Mouse (Mus musculus) liver, embryonic 13.5 days (tissue): ENCODE data around the gene Ncaph2. TPM values are rescaled to one million over a fixed set of nuclear protein-coding genes. Genes with fewer than 3 reads are reported as not detected.
A peak's percentile ranks its signal among the peaks of the same experiment; 100 is the strongest.

ENCODE experiments used
- ATAC-seq: fragments of 200-750 bp; cut with Nextera tagmentation; 2 replicates; pipeline ENCODE4 v1.8.0; 2017; ENCODE audit warnings: low read depth, mild to moderate bottlenecking, moderate number of reproducible peaks, moderate library complexity
- DNase-seq: peaks from one replicate; pipeline ENCODE4 v3.0.0; 2022
- H3K27ac ChIP-seq: fragments of 300-500 bp; sonication (generic); 2 replicates; pipeline ENCODE4 v1.5.1; 2015; ENCODE audit warnings: moderate library complexity, mild to moderate bottlenecking, inconsistent platforms
- H3K27me3 ChIP-seq: fragments of 300-500 bp; sonication (generic); 2 replicates; pipeline ENCODE4 v1.6.1; 2015; ENCODE audit warnings: mild to moderate bottlenecking, inconsistent platforms
- H3K36me3 ChIP-seq: fragments of 300-500 bp; sonication (generic); 2 replicates; pipeline ENCODE4 v1.6.1; 2015; ENCODE audit warnings: mild to moderate bottlenecking, inconsistent platforms
- H3K4me1 ChIP-seq: fragments of 300-500 bp; sonication (generic); replicated peaks from 2 replicates; pipeline ENCODE4 v1.6.1; 2015; ENCODE audit warnings: inconsistent platforms
- H3K4me2 ChIP-seq: fragments of 300-500 bp; sonication (generic); 2 replicates; pipeline ENCODE4 v1.6.1; 2015; ENCODE audit warnings: inconsistent platforms, mild to moderate bottlenecking, moderate library complexity
- H3K4me3 ChIP-seq: fragments of 300-500 bp; sonication (generic); replicated peaks from 2 replicates; pipeline ENCODE4 v1.5.1; 2015; ENCODE audit warnings: mild to moderate bottlenecking, inconsistent platforms
- H3K9ac ChIP-seq: fragments of 300-500 bp; sonication (generic); 2 replicates; pipeline ENCODE4 v1.6.1; 2015; ENCODE audit warnings: mild to moderate bottlenecking, inconsistent platforms
- H3K9me3 ChIP-seq: fragments of 300-500 bp; sonication (generic); replicated peaks from 2 replicates; pipeline ENCODE4 v1.6.1; 2016; ENCODE audit warnings: inconsistent platforms
- WGBS: fragments of 180-500 bp; shearing (Covaris S2); methylation state at CpG from one replicate; pipeline ENCODE4 v1.1.7; 2015; ENCODE audit not compliant: insufficient replicate concordance; 5-methylcytosine and 5-hydroxymethylcytosine counted together
- polyA plus RNA-seq: library from polyadenylated mRNA; unstranded; fragments of >200 nt; fragmentation: Nextera tagmentation; extraction: Ambion mirVana; gene quantifications from 2 replicates; pipeline ENCODE4 v1.2.1, GENCODE M21; 2015

The Ncaph2 gene
- polyA plus RNA-seq, 1 experiment from 2014 or later: 114 TPM

DNA sequence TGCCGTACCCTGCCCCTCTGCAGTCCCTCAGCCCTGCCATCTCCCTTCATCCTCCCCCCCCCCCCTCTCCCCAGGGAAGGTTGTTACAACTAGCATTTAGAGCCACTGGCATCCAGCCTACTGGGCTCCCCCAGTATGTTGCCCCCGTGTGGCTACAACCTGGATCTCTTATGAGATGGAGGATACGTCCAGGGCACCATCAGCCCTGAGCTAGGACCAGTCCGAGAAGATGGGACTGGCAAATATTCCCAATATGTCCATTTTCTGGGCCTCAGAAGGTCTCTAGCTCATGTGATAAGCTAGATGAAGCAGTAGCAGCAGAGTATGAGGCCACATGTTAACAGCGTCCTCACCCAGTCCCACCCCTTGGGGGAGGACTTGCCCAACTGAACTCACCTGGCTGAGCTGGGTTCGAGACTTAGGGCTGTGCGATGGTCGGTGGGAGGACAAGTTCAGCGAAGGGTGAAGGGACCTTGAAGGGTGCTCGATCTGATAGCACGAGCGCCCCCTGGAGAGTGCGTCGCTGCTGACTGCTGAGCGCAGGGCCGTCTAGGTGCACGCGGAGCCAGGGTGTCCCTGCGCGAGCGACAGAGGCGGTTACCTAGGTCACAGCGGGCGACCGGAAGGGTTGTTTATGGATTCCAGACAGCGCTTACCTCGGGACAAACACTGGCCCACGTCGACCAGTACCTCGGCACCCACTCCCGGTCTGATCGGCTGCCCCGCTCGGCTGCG lies 17.7 kb downstream of the Ncaph2 start:
- DNase-seq: peak; percentile 81
- Histone ChIP-seq H3K9ac (peak overlapping the region; percentile 85), H3K9me3 (no peaks in the 10 kb centered on the region), H3K27ac (peak overlapping the region; percentile 87), H3K36me3 (peaks cover 47% of the 10 kb centered on the region), H3K27me3 (peaks cover 24% of the 10 kb centered on the region), H3K4me2 (peak overlapping the region; percentile 98), H3K4me1 (peaks cover 51% of the 10 kb centered on the region), H3K4me3 (peak overlapping the region; percentile 71)
- peak; percentile 82 for ATAC-seq
- 1% methylated on average over 35 of the region's 35 CpGs for WGBS

GRCm38 (mm10) chr15:89373762-89374248 lies 18.3 kb downstream of the Ncaph2 start, which contains the start of gene Sco2:
Gene Sco2 (minus strand): TSS chr15:89373846.
- no peaks in the 10 kb centered on the region for H3K9me3 ChIP-seq
- H3K4me3 ChIP-seq: peak within 1 kb of the TSS; percentile 71
- peaks cover 57% of the 10 kb centered on the region for H3K4me1 ChIP-seq
- H3K9ac ChIP-seq: peak within 1 kb of the TSS; percentile 85
- ATAC-seq (peak; percentile 72), DNase-seq (peak; percentile 83)
- H3K27me3 ChIP-seq: peaks cover 30% of the 10 kb centered on the region
- peak within 1 kb of the TSS; percentile 87 for H3K27ac ChIP-seq
- H3K36me3 ChIP-seq: peaks cover 41% of the 10 kb centered on the region
- peak within 1 kb of the TSS; percentile 98 for H3K4me2 ChIP-seq
- WGBS: under 1% methylated on average over 42 of the region's 42 CpGs

- ATAC-seq (peak; percentile 1), DNase-seq (no peak)
- H3K27ac ChIP-seq: peak overlapping the region; percentile 87; the same call in 1 of the 2 replicates
Measured at GRCm38 (mm10) chr15:89374340-89374739, 18.8 kb downstream of the Ncaph2 start.

DNA sequence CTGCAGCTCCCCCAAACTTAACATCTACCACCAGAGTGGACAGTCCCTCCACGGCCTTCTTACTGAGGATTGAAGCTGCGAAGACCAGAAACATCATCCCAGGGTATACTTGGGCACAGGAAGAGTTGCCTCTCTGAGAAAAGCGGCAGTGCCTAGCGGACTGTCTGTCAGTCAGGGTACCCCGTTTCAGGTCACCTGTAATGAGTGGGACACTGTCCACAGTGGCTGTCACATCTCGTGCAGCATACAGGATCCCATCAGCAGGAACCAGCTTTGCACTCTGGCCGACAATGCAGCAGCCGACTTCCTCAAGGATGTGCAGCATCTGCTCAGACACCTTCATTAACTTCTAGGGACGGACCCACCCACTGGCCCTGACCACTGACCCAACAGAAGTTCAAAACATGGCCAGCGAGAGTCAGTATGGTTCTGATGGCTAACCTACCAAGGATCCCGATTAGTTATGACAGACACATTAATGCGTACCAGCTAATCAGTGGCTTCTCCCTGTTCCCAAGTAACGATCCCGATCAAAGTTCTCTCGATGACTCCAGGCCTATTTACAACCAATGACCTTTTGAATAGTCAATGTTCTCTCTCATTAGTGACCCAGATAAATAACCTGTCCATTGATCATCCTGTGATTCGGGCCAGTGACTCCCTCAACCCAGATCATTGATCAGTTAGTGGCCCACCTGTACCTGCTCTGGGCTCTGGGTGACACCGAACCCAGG lies 19.4 kb downstream of the Ncaph2 start:
- Histone ChIP-seq H3K4me2 (no peak overlapping the region; the same call in 1 of the 2 replicates), H3K4me1 (peaks cover 66% of the 10 kb centered on the region), H3K9me3 (no peaks in the 10 kb centered on the region), H3K27me3 (peaks cover 40% of the 10 kb centered on the region), H3K27ac (no peak overlapping the region), H3K36me3 (peaks cover 29% of the 10 kb centered on the region), H3K4me3 (no peak overlapping the region), H3K9ac (no peak overlapping the region)
- WGBS: 81% methylated on average over 17 of the region's 17 CpGs
- no peak for DNase-seq
- ATAC-seq: no peak

More at GRCm38 (mm10) chr15:89374340-89374739, 18.8 kb downstream of the Ncaph2 start:
- H3K4me3 ChIP-seq: peak overlapping the region; percentile 71
- H3K36me3 ChIP-seq: peaks cover 36% of the 10 kb centered on the region
- H3K4me2 ChIP-seq: peak overlapping the region; percentile 98
- 52% methylated on average over 9 of the region's 9 CpGs for WGBS
- H3K9ac ChIP-seq: peak overlapping the region; percentile 85
- H3K4me1 ChIP-seq: peaks cover 62% of the 10 kb centered on the region
- H3K9me3 ChIP-seq: no peaks in the 10 kb centered on the region
- peaks cover 36% of the 10 kb centered on the region for H3K27me3 ChIP-seq

GRCm38 (mm10) chr15:89376040-89376439 lies 20.5 kb downstream of the Ncaph2 start:
- H3K4me3 ChIP-seq: no peak overlapping the region
- peaks cover 19% of the 10 kb centered on the region for H3K36me3 ChIP-seq
- H3K27me3 ChIP-seq: peaks cover 40% of the 10 kb centered on the region
- no peak overlapping the region for H3K9ac ChIP-seq
- DNase-seq (no peak), ATAC-seq (no peak)
- H3K4me2 ChIP-seq: no peak overlapping the region
- WGBS: 68% methylated on average over 7 of the region's 7 CpGs
- no peaks in the 10 kb centered on the region for H3K9me3 ChIP-seq
- no peak overlapping the region for H3K27ac ChIP-seq
- peaks cover 58% of the 10 kb centered on the region for H3K4me1 ChIP-seq

DNA sequence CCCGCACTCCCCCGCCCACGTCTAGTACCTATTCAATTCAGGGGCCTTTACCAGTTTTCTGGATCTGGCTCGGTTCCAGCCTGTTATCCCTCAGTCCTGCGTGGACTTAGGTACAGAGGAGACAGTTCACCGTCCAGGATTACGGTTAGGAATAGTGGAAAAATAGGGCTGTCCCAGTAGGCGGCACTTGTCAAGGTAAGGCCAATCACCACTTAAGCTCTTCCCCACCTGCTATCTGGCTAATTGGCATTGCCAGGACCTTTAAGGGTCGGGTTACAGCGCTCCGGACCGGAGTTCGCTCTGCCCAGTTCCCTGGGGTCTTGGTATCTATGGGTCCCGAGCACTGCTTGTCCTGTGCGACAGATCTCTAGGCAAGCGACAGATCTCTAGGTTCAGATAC lies 21.4 kb downstream of the Ncaph2 start, which contains the start of gene Tymp:
TSS of gene Tymp (minus strand) at position 83 of the 400 bp plus-strand sequence.
- ATAC-seq: no peak
- 43% methylated on average over 16 of the region's 16 CpGs for WGBS
- Histone ChIP-seq H3K27ac (no peak within 1 kb of the TSS), H3K4me1 (peaks cover 53% of the 10 kb centered on the region), H3K4me2 (peak within 1 kb of the TSS; percentile 69), H3K4me3 (no peak within 1 kb of the TSS), H3K36me3 (peaks cover 10% of the 10 kb centered on the region), H3K9me3 (no peaks in the 10 kb centered on the region), H3K27me3 (peaks cover 40% of the 10 kb centered on the region), H3K9ac (no peak within 1 kb of the TSS)
- DNase-seq: no peak

DNA sequence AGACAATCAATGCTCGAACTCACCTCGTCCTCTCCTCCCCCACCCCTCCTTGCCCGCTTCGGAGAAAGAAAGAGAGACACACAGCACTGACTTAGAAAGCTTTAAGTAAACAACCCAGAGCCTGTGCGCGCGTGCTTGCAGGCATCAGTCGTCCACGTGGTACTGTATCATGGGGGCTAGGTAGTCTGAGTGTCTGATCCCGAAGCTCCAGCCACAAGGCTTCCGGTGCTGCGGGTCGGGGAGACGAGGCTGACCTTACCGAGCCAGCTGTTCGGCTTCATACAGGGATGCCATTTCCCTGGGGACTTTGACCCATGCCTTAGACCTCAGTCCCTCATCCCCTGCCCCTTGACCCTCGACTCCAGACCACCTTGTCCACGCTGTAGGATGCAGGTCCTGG lies 21.8 kb downstream of the Ncaph2 start:
- H3K4me1 ChIP-seq: peaks cover 49% of the 10 kb centered on the region
- ATAC-seq (no peak), DNase-seq (no peak)
- peak overlapping the region; percentile 69 for H3K4me2 ChIP-seq
- no peak overlapping the region for H3K27ac ChIP-seq
- no peaks in the 10 kb centered on the region for H3K9me3 ChIP-seq
- H3K9ac ChIP-seq: no peak overlapping the region
- H3K27me3 ChIP-seq: peaks cover 40% of the 10 kb centered on the region
- H3K4me3 ChIP-seq: no peak overlapping the region
- 8% methylated on average over 18 of the region's 18 CpGs for WGBS
- peaks cover 6% of the 10 kb centered on the region for H3K36me3 ChIP-seq

- no peak for DNase-seq
- Histone ChIP-seq H3K27ac (no peak overlapping the region), H3K9me3 (no peaks in the 10 kb centered on the region), H3K27me3 (peaks cover 40% of the 10 kb centered on the region), H3K9ac (peak overlapping the region; percentile 47), H3K4me1 (peaks cover 40% of the 10 kb centered on the region), H3K4me2 (peak overlapping the region; percentile 69), H3K4me3 (peak overlapping the region; percentile 50), H3K36me3 (no peaks in the 10 kb centered on the region)
- no peak for ATAC-seq
- WGBS: 20% methylated on average over 46 of the region's 46 CpGs
Measured at GRCm38 (mm10) chr15:89377938-89378828, 22.7 kb downstream of the Ncaph2 start.

GRCm38 (mm10) chr15:89378831-89379401 lies 23.4 kb downstream of the Ncaph2 start, which contains the start of gene Odf3b:
Gene Odf3b (minus strand): TSS chr15:89379282.
- Histone ChIP-seq H3K4me2 (peak within 1 kb of the TSS; percentile 69), H3K4me1 (peaks cover 36% of the 10 kb centered on the region), H3K27me3 (peaks cover 43% of the 10 kb centered on the region), H3K4me3 (peak within 1 kb of the TSS; percentile 50), H3K36me3 (no peaks in the 10 kb centered on the region), H3K27ac (no peak within 1 kb of the TSS), H3K9me3 (no peaks in the 10 kb centered on the region), H3K9ac (peak within 1 kb of the TSS; percentile 47)
- no peak; the same call in 1 of the 2 replicates for ATAC-seq
- DNase-seq: no peak
- 2% methylated on average over 32 of the region's 33 CpGs for WGBS

GRCm38 (mm10) chr15:89379429-89379828 lies 23.9 kb downstream of the Ncaph2 start:
- H3K4me1 ChIP-seq: peaks cover 31% of the 10 kb centered on the region
- H3K36me3 ChIP-seq: no peaks in the 10 kb centered on the region
- peak overlapping the region; percentile 47 for H3K9ac ChIP-seq
- peaks cover 43% of the 10 kb centered on the region for H3K27me3 ChIP-seq
- 5% methylated on average over 10 of the region's 10 CpGs for WGBS
- H3K4me3 ChIP-seq: peak overlapping the region; percentile 50
- no peaks in the 10 kb centered on the region for H3K9me3 ChIP-seq
- peak; percentile 61 for ATAC-seq
- H3K4me2 ChIP-seq: peak overlapping the region; percentile 69
- DNase-seq: no peak
- no peak overlapping the region for H3K27ac ChIP-seq
